Mouse (Mus musculus) G1E-ER4 (cell line): ENCODE results near the gene BC048671. TPM values are rescaled to one million over a fixed set of nuclear protein-coding genes. Genes with fewer than 3 reads are reported as not detected.

ENCODE experiments used
- GATA1 ChIP-seq: IDR thresholded peaks from one replicate; pipeline ENCODE4 v1.8.0; 2012; ENCODE audit warnings: low read length, inconsistent platforms
- polyA plus RNA-seq: library from polyadenylated mRNA; stranded (reverse); fragments of >175 nt; gene quantifications from 2 replicates; pipeline ENCODE4 v1.2.3, GENCODE M21; 2012

BC048671 gene
- polyA plus RNA-seq, 1 experiment: not detected

GRCm38 (mm10) chr6:90332561-90333425 is 31.8 kb downstream of the BC048671 start, which contains the start of gene Uroc1:
Gene Uroc1 (plus strand): TSS chr6:90333284.
- TF ChIP-seq GATA1: no peak

GRCm38 (mm10) chr6:90334244-90334643 is 33.2 kb downstream of the BC048671 start:
- TF ChIP-seq GATA1: no peak

GRCm38 (mm10) chr6:90342343-90342742 is 41.3 kb downstream of the BC048671 start:
- no peak for TF ChIP-seq GATA1

- no peak for TF ChIP-seq GATA1
These were observed 46.2 kb downstream of the BC048671 start for GRCm38 (mm10) chr6:90347183-90347582.

- no peak for TF ChIP-seq GATA1
These were observed 47.5 kb downstream of the BC048671 start for GRCm38 (mm10) chr6:90348500-90348899.

GRCm38 (mm10) chr6:90350011-90350410 is 49.0 kb downstream of the BC048671 start:
- no peak for TF ChIP-seq GATA1

Other genes with a start within 250 kb of the BC048671 start
- not detected in 2 replicates for gene Vmn1r49, start 222.7 kb upstream of the BC048671 start, polyA plus RNA-seq
- not detected in 2 replicates for gene Vmn1r50, start 199.8 kb upstream of the BC048671 start, polyA plus RNA-seq
- gene Vmn1r51, start 178.6 kb upstream of the BC048671 start, polyA plus RNA-seq: not detected in 2 replicates
- gene Vmn1r52, start 126.4 kb upstream of the BC048671 start, polyA plus RNA-seq: not detected in 2 replicates
- gene V1ra8, start 98.4 kb upstream of the BC048671 start, polyA plus RNA-seq: not detected in 2 replicates
- not detected in 2 replicates for gene Vmn1r53, start 76.8 kb upstream of the BC048671 start, polyA plus RNA-seq
- gene Vmn1r54, start 54.9 kb upstream of the BC048671 start, polyA plus RNA-seq: not detected in 2 replicates
- gene Chst13, start 24.0 kb downstream of the BC048671 start, polyA plus RNA-seq: not detected in 2 replicates
- not detected in 2 replicates for gene Uroc1, start 32.1 kb downstream of the BC048671 start, polyA plus RNA-seq
- 32.7 and 32.8 TPM in 2 replicates for gene Zxdc, start 68.3 kb downstream of the BC048671 start, polyA plus RNA-seq
- not detected in 2 replicates for gene Cfap100, start 127.6 kb downstream of the BC048671 start, polyA plus RNA-seq
- gene Klf15, start 161.4 kb downstream of the BC048671 start, polyA plus RNA-seq: 0.03 TPM in 1 of 2 replicates, not detected in the other
- gene Aldh1l1, start 185.2 kb downstream of the BC048671 start, polyA plus RNA-seq: not detected in 2 replicates